Mouse (Mus musculus): Measurements from ENCODE around the gene Spsb1. TPM values are rescaled to one million over a fixed set of nuclear protein-coding genes. Genes with fewer than 3 reads are reported as not detected.

Gene Spsb1
- polyA plus RNA-seq, 1 experiment from 2014 or later = 9.5 TPM

DNA sequence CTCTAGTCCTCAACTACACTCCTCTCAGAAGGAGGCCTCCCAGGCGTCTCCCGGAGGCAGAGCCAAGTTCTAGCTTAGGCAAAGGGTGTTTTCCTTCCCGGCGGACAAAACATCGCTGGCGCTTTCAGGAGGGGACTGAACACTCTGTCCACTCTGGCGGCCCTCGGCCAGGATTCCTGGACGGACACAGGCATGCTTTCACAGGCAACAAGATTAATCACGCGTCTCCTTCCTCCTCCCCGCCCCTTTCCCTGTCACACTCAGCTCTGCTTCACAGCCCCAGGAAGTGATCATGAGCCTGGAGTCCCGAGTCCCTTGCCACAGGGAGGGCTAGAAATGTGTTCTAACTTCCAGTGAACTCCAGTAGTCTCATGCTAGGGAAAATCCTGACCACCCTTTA is 65.0 kb downstream of the Spsb1 start:
- H3K4me3 ChIP-seq = no peak overlapping the region
- ATAC-seq (ENCODE audit: low FRiP score, low read depth) = peak; percentile 23; the same call in 1 of the 2 replicates
- no peak overlapping the region for H3K4me2 ChIP-seq
- no peaks in the 10 kb centered on the region for H3K27me3 ChIP-seq
- peak overlapping the region; percentile 55; the same call in 1 of the 2 replicates for H3K27ac ChIP-seq (replicated peaks)
- no peaks in the 10 kb centered on the region for H3K36me3 ChIP-seq
- no peaks in the 10 kb centered on the region for H3K9me3 ChIP-seq
- no peak overlapping the region for H3K9ac ChIP-seq
- H3K4me1 ChIP-seq (replicated peaks) = peaks cover 37% of the 10 kb centered on the region
- WGBS = 25% methylated on average over 13 of the region's 13 CpGs

DNA sequence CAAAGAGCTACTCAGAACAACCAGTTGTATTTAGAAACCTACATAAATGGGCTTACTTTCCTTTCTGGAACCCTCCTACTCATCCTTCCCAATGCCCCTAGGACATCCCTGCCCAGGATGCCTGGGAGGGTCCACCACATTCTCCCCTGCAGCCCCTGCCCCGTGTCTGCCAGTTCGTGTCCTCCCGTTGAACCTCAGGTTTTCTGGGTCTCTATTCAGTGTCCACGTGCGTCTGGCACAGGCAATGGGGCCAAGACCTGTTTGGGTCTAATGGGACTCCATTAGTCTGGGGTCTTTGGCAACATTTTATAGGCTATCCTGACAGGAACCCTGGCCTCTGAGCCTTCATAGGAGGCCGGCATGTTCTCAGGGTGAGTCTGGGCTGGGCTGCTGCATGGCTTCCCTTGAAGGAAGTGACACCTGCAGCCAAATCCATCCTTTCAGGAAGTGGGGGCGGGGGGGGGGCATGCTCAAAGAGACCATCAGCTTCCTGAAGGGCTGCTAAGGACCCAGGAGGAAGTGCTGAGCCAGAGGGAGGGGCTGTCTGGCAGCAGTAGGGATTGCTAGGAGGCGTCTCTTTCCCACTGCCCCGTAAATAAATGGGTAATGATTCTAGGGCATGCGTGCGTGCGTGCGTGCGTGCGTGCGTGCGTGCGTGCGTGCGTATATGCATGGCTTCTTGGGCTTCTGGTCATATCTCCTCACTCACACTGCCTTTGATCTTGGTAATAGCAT is 65.9 kb downstream of the Spsb1 start:
- H3K4me3 ChIP-seq = no peak overlapping the region
- ATAC-seq (ENCODE audit: low FRiP score, low read depth) = no peak
- WGBS = 81% methylated on average over 20 of the region's 20 CpGs
- no peaks in the 10 kb centered on the region for H3K9me3 ChIP-seq
- H3K9ac ChIP-seq = no peak overlapping the region
- H3K4me1 ChIP-seq (replicated peaks) = peaks cover 32% of the 10 kb centered on the region
- no peaks in the 10 kb centered on the region for H3K27me3 ChIP-seq
- H3K36me3 ChIP-seq = no peaks in the 10 kb centered on the region
- no peak overlapping the region for H3K27ac ChIP-seq (replicated peaks)
- H3K4me2 ChIP-seq = no peak overlapping the region

GRCm38 (mm10) chr4:149888156-149888555 is 66.7 kb downstream of the Spsb1 start:
- H3K4me2 ChIP-seq = no peak overlapping the region
- ATAC-seq (ENCODE audit: low FRiP score, low read depth) = no peak
- no peaks in the 10 kb centered on the region for H3K9me3 ChIP-seq
- H3K9ac ChIP-seq = no peak overlapping the region
- no peaks in the 10 kb centered on the region for H3K36me3 ChIP-seq
- 83% methylated on average over 5 of the region's 5 CpGs for WGBS
- no peaks in the 10 kb centered on the region for H3K27me3 ChIP-seq
- H3K27ac ChIP-seq (replicated peaks) = no peak overlapping the region
- no peak overlapping the region for H3K4me3 ChIP-seq
- H3K4me1 ChIP-seq (replicated peaks) = peaks cover 24% of the 10 kb centered on the region

GRCm38 (mm10) chr4:149886298-149887271 is 68.3 kb downstream of the Spsb1 start:
- H3K4me3 ChIP-seq = no peak overlapping the region
- H3K9me3 ChIP-seq = no peaks in the 10 kb centered on the region
- no peaks in the 10 kb centered on the region for H3K27me3 ChIP-seq
- no peaks in the 10 kb centered on the region for H3K36me3 ChIP-seq
- 64% methylated on average over 18 of the region's 18 CpGs for WGBS
- no peak overlapping the region for H3K9ac ChIP-seq
- no peak overlapping the region for H3K4me2 ChIP-seq
- peaks cover 18% of the 10 kb centered on the region for H3K4me1 ChIP-seq (replicated peaks)
- no peak for ATAC-seq (ENCODE audit: low FRiP score, low read depth)
- no peak overlapping the region for H3K27ac ChIP-seq (replicated peaks)

DNA sequence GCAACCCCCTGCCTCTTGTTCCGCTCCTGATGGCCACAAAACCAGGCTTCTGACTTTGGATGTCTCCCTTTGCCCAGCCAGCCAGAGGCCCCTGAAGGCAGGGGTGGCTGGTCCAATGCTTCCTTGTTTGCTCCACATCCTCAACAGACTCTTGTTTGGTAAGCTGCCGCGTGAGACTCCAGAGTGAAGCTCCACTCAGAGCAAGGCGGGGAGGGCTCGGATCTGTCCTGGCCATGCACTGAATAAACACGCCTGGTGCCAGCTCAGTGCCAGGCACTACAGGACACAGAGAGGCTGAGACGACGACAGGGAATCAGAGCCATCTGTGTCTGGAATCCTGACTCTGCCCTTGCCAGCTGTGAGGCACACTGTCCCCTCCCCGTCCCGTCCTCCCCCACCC is 70.9 kb downstream of the Spsb1 start:
- Histone ChIP-seq H3K4me1 (replicated peaks) (0 out of 2 replicates have a peak, but pooled peaks cover 7% of the 10 kb centered on the region), H3K9me3 (no peaks in the 10 kb centered on the region), H3K9ac (no peak overlapping the region), H3K4me2 (no peak overlapping the region), H3K36me3 (no peaks in the 10 kb centered on the region), H3K27ac (replicated peaks) (no peak overlapping the region), H3K27me3 (no peaks in the 10 kb centered on the region), H3K4me3 (no peak overlapping the region)
- 81% methylated on average over 10 of the region's 10 CpGs for WGBS
- no peak for ATAC-seq (ENCODE audit: low FRiP score, low read depth)

DNA sequence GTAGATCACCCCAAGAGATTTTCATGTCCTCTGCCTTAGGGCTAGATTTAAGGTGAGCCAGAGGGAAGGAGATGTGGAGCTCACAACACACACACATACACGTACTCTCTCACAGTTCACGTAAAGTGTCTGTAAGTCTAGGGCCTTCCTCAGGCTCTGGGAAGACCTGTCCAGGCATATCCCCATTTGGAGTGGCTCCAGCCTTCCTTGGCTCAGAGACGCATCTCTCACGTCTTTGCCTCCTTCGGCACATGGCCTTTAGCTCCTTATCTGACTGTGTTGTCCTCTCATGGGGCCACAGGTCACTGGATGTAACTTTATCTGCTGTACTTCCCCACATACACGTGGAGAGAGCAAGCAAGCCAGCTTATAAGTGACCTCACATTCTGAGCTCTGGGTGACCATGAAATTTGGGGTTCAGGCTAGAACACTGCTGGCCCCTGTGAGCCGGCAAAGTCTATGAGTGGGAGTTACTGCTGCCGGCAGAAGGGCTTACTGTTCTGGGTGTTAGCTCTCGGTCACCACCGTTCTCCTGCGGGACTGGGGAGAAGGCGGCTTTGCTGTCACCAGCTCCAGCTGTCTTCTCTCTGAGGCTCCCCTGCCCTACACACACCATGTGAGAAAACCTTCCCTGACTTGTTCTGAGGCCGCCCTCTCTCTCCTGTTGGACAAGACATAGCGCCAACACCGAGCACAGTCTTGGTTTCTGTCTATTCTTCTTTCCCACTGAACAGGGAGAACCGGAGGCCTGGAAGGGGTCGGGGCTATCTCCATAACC is 72.5 kb downstream of the Spsb1 start:
- Histone ChIP-seq H3K9me3 (no peaks in the 10 kb centered on the region), H3K4me2 (no peak overlapping the region), H3K36me3 (no peaks in the 10 kb centered on the region), H3K27me3 (no peaks in the 10 kb centered on the region), H3K4me1 (replicated peaks) (0 out of 2 replicates have a peak, but pooled peaks cover 15% of the 10 kb centered on the region), H3K27ac (replicated peaks) (no peak overlapping the region), H3K9ac (no peak overlapping the region), H3K4me3 (no peak overlapping the region)
- no peak for ATAC-seq (ENCODE audit: low FRiP score, low read depth)
- 87% methylated on average over 17 of the region's 17 CpGs for WGBS

DNA sequence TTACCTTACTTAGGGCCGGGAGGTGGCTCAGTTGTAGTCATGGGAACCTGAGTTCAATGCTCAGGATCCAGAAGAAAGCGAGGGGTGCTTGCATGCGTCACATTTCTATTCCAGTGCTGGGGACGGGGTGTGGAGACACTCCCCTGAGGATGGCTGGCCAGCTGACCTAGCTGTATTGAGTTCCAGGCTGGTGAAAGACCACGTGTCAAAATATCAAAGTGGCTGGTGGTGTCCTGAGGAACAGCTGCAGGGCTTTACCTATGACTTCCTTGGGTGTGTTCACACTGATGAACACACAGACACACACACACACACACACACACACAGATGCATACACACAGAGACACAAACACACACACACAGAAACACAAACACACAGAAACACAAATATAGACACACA is 73.9 kb downstream of the Spsb1 start:
- no peaks in the 10 kb centered on the region for H3K36me3 ChIP-seq
- H3K27ac ChIP-seq (replicated peaks) = no peak overlapping the region
- H3K4me1 ChIP-seq (replicated peaks) = peaks cover 19% of the 10 kb centered on the region
- H3K9ac ChIP-seq = no peak overlapping the region
- H3K4me3 ChIP-seq = no peak overlapping the region
- ATAC-seq (ENCODE audit: low FRiP score, low read depth) = no peak
- no peak overlapping the region for H3K4me2 ChIP-seq
- no peaks in the 10 kb centered on the region for H3K27me3 ChIP-seq
- WGBS = 78% methylated on average over 5 of the region's 5 CpGs
- H3K9me3 ChIP-seq = no peaks in the 10 kb centered on the region

GRCm38 (mm10) chr4:149879980-149880379 is 74.9 kb downstream of the Spsb1 start:
- H3K9ac ChIP-seq = no peak overlapping the region
- 87% methylated on average over 11 of the region's 11 CpGs for WGBS
- no peak overlapping the region for H3K4me2 ChIP-seq
- no peaks in the 10 kb centered on the region for H3K9me3 ChIP-seq
- no peak overlapping the region for H3K4me3 ChIP-seq
- no peaks in the 10 kb centered on the region for H3K27me3 ChIP-seq
- no peak overlapping the region for H3K27ac ChIP-seq (replicated peaks)
- no peak for ATAC-seq (ENCODE audit: low FRiP score, low read depth)
- H3K4me1 ChIP-seq (replicated peaks) = peaks cover 28% of the 10 kb centered on the region
- no peaks in the 10 kb centered on the region for H3K36me3 ChIP-seq

DNA sequence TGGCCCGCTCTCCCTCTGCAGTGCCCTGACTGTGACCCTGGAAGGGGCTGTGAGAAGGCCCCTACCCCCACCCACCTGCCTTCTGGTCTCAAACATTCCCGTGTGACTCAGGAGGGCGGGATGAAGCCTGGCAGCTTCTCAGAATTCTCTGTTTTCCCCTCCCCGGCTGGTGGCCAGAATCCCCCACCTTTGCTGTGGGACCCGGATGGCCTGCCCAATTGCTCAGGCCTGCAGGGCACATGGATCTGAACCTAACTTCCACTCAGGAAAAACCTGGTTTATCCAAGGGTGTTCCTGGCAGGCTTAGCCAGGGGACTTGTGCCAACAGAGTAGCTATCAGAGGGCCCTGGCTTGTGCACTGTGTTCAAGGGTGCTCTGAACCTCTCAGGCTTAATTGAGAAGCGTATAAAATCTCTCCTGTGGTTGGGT is 76.8 kb downstream of the Spsb1 start:
- 50% methylated on average over 6 of the region's 6 CpGs for WGBS
- no peak overlapping the region for H3K9ac ChIP-seq

DNA sequence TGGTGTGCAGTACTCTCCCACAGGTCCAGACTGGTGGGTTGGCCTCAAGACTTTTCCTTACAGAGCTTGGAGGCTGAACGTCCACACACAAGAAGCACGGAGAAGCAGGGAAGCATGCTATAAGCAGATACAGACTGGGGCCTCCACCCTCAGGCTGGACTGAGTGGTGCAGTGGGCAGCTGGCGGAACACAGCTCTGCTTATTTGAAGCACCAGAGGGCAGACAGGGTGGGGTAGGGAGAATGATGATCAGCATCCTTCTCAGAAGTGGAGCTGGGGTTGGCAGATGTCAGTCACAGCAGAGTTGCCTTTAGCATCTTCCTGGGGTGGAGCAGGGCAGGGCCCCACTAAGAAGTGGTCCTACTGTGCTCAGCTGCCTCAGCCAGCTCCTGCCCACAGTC is 77.6 kb downstream of the Spsb1 start:
- 42% methylated on average over 3 of the region's 3 CpGs for WGBS
- no peak overlapping the region for H3K4me3 ChIP-seq
- no peak overlapping the region for H3K27ac ChIP-seq (replicated peaks)
- H3K4me2 ChIP-seq = no peak overlapping the region
- peaks cover 29% of the 10 kb centered on the region for H3K4me1 ChIP-seq (replicated peaks)
- no peaks in the 10 kb centered on the region for H3K27me3 ChIP-seq
- H3K36me3 ChIP-seq = no peaks in the 10 kb centered on the region
- H3K9me3 ChIP-seq = no peaks in the 10 kb centered on the region
- no peak for ATAC-seq (ENCODE audit: low FRiP score, low read depth)
- H3K9ac ChIP-seq = no peak overlapping the region

More for the DNA sequence above, 76.8 kb downstream of the Spsb1 start:
- no peak for ATAC-seq (ENCODE audit: low FRiP score, low read depth)
- H3K4me3 ChIP-seq = no peak overlapping the region
- H3K27ac ChIP-seq (replicated peaks) = no peak overlapping the region
- H3K36me3 ChIP-seq = no peaks in the 10 kb centered on the region
- peaks cover 29% of the 10 kb centered on the region for H3K4me1 ChIP-seq (replicated peaks)
- H3K4me2 ChIP-seq = no peak overlapping the region
- no peaks in the 10 kb centered on the region for H3K27me3 ChIP-seq
- H3K9me3 ChIP-seq = no peaks in the 10 kb centered on the region

GRCm38 (mm10) chr4:149876761-149877160 is 78.1 kb downstream of the Spsb1 start:
- no peaks in the 10 kb centered on the region for H3K27me3 ChIP-seq
- WGBS = 54% methylated on average over 6 of the region's 6 CpGs
- no peaks in the 10 kb centered on the region for H3K9me3 ChIP-seq
- no peaks in the 10 kb centered on the region for H3K36me3 ChIP-seq
- no peak overlapping the region for H3K27ac ChIP-seq (replicated peaks)
- ATAC-seq (ENCODE audit: low FRiP score, low read depth) = no peak
- no peak overlapping the region for H3K4me3 ChIP-seq
- peaks cover 29% of the 10 kb centered on the region for H3K4me1 ChIP-seq (replicated peaks)
- H3K9ac ChIP-seq = no peak overlapping the region
- H3K4me2 ChIP-seq = no peak overlapping the region
